Mouse (Mus musculus) neural tube, embryonic 15.5 days (tissue): ENCODE results near the gene Zfp61. TPM values are rescaled to one million over a fixed set of nuclear protein-coding genes. Genes with fewer than 3 reads are reported as not detected.

Source experiments
- ATAC-seq: fragments of 200-750 bp; cut with Nextera tagmentation; 2 replicates; pipeline ENCODE4 v1.8.0; 2017; ENCODE audit warnings: mild to moderate bottlenecking, moderate TSS enrichment, moderate library complexity; ENCODE audit not compliant: low FRiP score
- H3K27ac ChIP-seq: fragments of 300-500 bp; sonication (generic); replicated peaks from 2 replicates; pipeline ENCODE4 v1.5.1; 2015; ENCODE audit warnings: mild to moderate bottlenecking, inconsistent platforms
- H3K27me3 ChIP-seq: fragments of 300-500 bp; sonication (generic); replicated peaks from 2 replicates; pipeline ENCODE4 v1.6.1; 2015; ENCODE audit warnings: inconsistent platforms
- H3K36me3 ChIP-seq: fragments of 300-500 bp; sonication (generic); 2 replicates; pipeline ENCODE4 v1.6.1; 2015; ENCODE audit warnings: inconsistent platforms
- H3K4me1 ChIP-seq: fragments of 300-500 bp; sonication (generic); 2 replicates; pipeline ENCODE4 v1.6.1; 2015; ENCODE audit warnings: inconsistent platforms
- H3K4me2 ChIP-seq: fragments of 300-500 bp; sonication (generic); 2 replicates; pipeline ENCODE4 v1.6.1; 2015; ENCODE audit warnings: inconsistent platforms, mild to moderate bottlenecking, moderate library complexity
- H3K4me3 ChIP-seq: fragments of 300-500 bp; sonication (generic); replicated peaks from 2 replicates; pipeline ENCODE4 v1.5.1; 2015; ENCODE audit warnings: mild to moderate bottlenecking, inconsistent platforms
- H3K9ac ChIP-seq: fragments of 300-500 bp; sonication (generic); replicated peaks from 2 replicates; pipeline ENCODE4 v1.6.1; 2015; ENCODE audit warnings: mild to moderate bottlenecking, inconsistent platforms
- H3K9me3 ChIP-seq: fragments of 300-500 bp; sonication (generic); replicated peaks from 2 replicates; pipeline ENCODE4 v1.6.1; 2016; ENCODE audit warnings: inconsistent platforms
- WGBS: fragments of 180-500 bp; shearing (Covaris S2); methylation state at CpG from one replicate; pipeline ENCODE4 v1.1.7; 2015; ENCODE audit warnings: mixed read lengths; 5-methylcytosine and 5-hydroxymethylcytosine counted together
- polyA plus RNA-seq: library from polyadenylated mRNA; unstranded; fragments of >200 nt; fragmentation: Nextera tagmentation; extraction: Ambion mirVana; gene quantifications from 2 replicates; pipeline ENCODE4 v1.2.1, GENCODE M21; 2015

Zfp61 gene
- polyA plus RNA-seq, 1 experiment from 2014 or later, result 44.7 TPM

DNA sequence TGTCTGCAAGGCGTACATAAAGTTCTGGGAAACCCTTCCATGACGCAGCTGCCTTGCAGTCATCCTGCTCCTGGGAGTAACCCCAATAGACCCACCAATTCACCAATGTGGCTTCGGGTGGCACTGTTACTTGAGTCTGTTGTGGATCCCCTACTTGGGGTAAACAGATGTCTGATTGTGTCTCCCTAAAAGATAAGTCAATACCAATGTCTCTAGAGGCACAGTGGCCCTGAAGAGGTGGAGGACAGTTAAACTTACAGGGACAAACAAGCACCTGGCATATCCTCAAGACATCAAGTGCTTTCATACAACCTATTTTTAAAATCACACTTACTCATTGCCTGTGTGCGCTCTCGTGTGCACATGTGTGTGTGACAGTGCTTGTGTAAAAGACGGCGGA lies 5.7 kb downstream of the Zfp61 start:
- peaks cover 21% of the 10 kb centered on the region for H3K4me1 ChIP-seq
- H3K9ac ChIP-seq, result no peak overlapping the region
- H3K36me3 ChIP-seq, result peaks cover 65% of the 10 kb centered on the region
- 97% methylated on average over 7 of the region's 7 CpGs for WGBS
- H3K9me3 ChIP-seq, result no peaks in the 10 kb centered on the region
- H3K27me3 ChIP-seq, result no peaks in the 10 kb centered on the region
- ATAC-seq, result no peak
- no peak overlapping the region for H3K4me3 ChIP-seq
- no peak overlapping the region for H3K27ac ChIP-seq
- no peak overlapping the region for H3K4me2 ChIP-seq

DNA sequence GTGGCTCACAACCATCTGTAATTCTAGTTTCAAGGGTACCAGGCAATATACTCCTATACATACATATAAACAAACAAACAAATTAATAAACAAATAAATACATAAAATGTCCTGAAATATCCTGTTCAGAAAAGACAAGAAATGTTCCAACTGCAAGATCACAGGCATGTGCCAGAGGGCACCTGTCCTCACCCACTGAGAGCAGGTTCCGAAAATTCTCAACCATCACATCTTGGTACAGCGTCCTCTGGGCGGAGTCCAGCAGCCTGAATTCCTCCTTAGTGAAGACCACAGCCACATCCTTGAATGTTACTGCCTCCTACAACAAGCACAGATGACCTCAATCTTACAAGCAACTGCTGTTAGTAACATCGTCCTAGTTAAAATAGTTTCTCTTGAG lies 6.3 kb downstream of the Zfp61 start:
- Histone ChIP-seq H3K4me1 (peaks cover 15% of the 10 kb centered on the region), H3K27ac (no peak overlapping the region), H3K4me3 (no peak overlapping the region), H3K27me3 (no peaks in the 10 kb centered on the region), H3K36me3 (peaks cover 71% of the 10 kb centered on the region), H3K9ac (no peak overlapping the region), H3K4me2 (no peak overlapping the region), H3K9me3 (no peaks in the 10 kb centered on the region)
- WGBS, result 96% methylated on average over 4 of the region's 4 CpGs
- no peak for ATAC-seq

DNA sequence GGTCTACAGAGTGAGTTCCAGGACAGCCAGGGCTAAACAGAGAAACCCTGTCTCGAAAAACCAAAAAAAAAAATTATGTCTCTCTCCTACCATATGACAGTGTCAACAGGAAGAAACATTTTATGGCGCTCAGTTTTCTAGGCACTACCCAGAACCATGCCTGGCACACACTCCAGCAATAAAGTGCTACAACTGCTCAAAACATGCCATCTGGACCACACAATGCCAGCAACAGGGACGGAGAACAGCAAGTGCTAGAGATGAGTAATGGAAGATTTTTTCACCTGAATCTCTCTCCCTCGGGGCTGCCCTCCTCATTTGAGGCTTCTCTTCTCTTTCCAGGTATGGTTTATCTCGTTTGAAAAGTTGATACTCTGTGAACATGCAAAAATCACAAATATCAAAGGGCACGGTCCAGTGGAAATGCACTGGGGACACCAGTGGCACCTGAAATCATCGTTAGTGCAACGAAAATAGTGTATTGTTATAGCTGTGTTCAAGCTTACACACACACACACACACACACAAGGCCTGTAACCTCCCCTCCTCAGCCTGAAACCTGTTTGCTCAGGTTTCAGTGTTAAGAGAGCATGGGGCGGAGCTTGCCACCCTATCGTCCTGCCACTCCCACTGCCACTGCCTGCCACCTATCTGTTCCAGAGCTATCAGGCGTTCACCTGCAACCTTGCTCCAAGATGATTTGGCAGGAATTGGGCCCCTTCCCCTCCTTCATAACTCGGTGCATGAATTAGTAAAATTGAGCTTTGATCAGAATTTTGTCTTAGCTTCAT lies 7.8 kb downstream of the Zfp61 start:
- Histone ChIP-seq H3K9ac (no peak overlapping the region), H3K9me3 (no peaks in the 10 kb centered on the region), H3K27ac (no peak overlapping the region), H3K4me1 (peaks cover 10% of the 10 kb centered on the region), H3K4me2 (no peak overlapping the region), H3K36me3 (peaks cover 84% of the 10 kb centered on the region), H3K27me3 (no peaks in the 10 kb centered on the region), H3K4me3 (no peak overlapping the region)
- 90% methylated on average over 12 of the region's 12 CpGs for WGBS
- ATAC-seq, result no peak

DNA sequence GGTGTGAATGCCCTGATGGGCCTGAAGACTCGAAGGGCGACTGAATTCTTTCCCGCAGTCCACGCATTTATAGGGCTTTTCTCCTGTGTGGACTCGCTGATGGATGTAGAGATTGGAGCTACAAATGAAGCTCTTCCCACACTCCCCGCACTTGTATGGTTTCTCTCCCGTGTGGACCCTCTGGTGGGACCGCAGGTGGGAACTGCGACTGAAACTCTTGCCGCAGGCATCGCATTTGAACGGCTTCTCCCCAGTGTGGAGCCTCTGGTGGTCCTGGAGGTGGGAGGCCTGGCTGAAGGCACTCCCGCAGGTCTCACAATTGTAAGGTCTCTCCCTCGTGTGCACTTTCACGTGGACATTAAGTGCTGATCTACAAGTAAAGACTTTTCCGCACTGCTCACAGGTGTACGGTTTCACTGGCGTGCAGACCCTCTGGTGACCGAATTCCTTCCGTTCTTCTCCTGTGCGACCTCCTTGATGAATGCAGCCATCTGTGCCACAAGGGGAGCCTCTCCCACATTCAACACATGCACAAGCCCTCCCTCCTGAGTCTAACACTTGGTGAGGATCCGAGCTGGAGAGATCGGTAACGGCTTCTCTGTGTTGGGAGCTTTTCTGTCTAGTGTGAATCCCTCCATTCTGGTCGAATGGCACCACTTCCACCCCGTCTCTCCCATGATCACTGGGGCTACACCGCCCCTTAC lies 9.5 kb downstream of the Zfp61 start:
- Histone ChIP-seq H3K27me3 (no peaks in the 10 kb centered on the region), H3K9me3 (no peaks in the 10 kb centered on the region), H3K4me2 (no peak overlapping the region), H3K4me1 (no peaks in the 10 kb centered on the region), H3K36me3 (peaks cover 98% of the 10 kb centered on the region), H3K27ac (no peak overlapping the region), H3K9ac (no peak overlapping the region), H3K4me3 (no peak overlapping the region)
- ATAC-seq, result no peak
- WGBS, result 89% methylated on average over 27 of the region's 27 CpGs

DNA sequence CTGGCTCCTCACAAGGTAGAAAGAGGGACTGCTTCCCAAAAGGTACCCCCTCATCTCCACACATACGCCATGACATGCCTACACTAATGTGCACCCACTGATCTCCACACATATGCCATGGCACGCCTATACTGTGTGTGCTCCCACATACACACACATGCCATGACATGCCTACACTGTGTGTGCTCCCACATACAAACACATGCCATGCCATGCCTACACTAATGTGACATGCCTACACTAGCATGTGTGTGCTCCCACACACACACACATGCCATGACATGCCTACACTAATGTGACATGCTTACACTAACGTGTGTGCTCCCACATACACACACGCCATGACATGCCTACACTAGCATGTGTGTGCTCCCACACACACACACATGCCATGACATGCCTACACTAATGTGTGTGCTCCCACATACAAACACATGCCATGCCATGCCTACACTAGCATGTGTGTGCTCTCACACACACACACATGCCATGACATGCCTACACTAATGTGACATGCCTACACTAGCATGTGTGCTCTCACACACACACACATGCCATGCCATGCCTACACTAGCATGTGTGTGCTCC lies 10.8 kb downstream of the Zfp61 start:
- Histone ChIP-seq H3K4me1 (no peaks in the 10 kb centered on the region), H3K9ac (no peak overlapping the region), H3K27me3 (no peaks in the 10 kb centered on the region), H3K9me3 (no peaks in the 10 kb centered on the region), H3K27ac (no peak overlapping the region), H3K4me2 (no peak overlapping the region), H3K36me3 (peaks cover 89% of the 10 kb centered on the region), H3K4me3 (no peak overlapping the region)
- 97% methylated on average over 4 of the region's 4 CpGs for WGBS
- ATAC-seq, result no peak

DNA sequence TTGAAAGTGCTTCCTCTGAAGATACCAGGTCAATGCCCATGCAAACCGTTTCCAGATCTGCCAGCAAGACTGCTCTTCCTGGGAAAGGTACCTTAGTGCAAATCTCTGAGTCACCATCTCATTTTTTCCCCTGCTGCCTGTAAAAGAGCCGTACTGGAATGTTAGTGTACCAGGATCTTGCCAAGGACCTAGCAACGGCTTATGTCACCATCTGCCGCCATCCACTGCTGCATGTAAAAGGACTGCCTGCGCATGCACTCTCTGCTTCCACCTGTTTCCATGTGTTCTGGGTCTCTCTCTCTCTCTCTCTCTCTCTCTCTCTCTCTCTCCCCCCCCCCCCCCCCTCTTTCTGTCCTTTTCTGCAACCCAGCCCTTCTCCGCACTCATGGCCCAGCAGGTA lies 12.5 kb downstream of the Zfp61 start:
- no peaks in the 10 kb centered on the region for H3K27me3 ChIP-seq
- no peaks in the 10 kb centered on the region for H3K4me1 ChIP-seq
- H3K36me3 ChIP-seq, result peaks cover 72% of the 10 kb centered on the region
- no peak overlapping the region for H3K4me2 ChIP-seq
- H3K9me3 ChIP-seq, result no peaks in the 10 kb centered on the region
- ATAC-seq, result no peak
- H3K27ac ChIP-seq, result no peak overlapping the region
- no peak overlapping the region for H3K4me3 ChIP-seq
- WGBS, result 89% methylated on average over 6 of the region's 6 CpGs
- H3K9ac ChIP-seq, result no peak overlapping the region

DNA sequence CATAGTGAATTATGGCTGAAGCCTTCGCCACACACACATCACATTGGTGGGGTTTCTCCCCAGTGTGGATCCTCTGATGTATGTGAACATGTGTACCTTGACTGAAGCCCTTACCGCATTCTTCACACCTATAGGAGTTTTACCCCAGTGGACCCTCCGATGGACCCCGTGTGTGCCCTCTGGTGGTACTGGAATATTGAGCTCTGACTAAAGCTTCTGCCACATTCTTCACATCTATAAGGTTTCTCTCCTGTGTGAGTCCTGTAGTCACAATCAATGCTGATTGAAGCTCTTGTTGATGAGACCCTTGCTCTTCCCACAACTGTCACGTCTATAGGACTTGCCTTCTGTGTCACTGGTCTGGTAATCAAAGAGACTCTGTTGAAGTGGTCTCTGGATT lies 13.4 kb downstream of the Zfp61 start:
- Histone ChIP-seq H3K27ac (no peak overlapping the region), H3K4me1 (no peaks in the 10 kb centered on the region), H3K4me3 (no peak overlapping the region), H3K36me3 (peaks cover 63% of the 10 kb centered on the region), H3K27me3 (no peaks in the 10 kb centered on the region), H3K9me3 (no peaks in the 10 kb centered on the region), H3K4me2 (no peak overlapping the region), H3K9ac (no peak overlapping the region)
- 82% methylated on average over 5 of the region's 5 CpGs for WGBS
- ATAC-seq, result no peak

DNA sequence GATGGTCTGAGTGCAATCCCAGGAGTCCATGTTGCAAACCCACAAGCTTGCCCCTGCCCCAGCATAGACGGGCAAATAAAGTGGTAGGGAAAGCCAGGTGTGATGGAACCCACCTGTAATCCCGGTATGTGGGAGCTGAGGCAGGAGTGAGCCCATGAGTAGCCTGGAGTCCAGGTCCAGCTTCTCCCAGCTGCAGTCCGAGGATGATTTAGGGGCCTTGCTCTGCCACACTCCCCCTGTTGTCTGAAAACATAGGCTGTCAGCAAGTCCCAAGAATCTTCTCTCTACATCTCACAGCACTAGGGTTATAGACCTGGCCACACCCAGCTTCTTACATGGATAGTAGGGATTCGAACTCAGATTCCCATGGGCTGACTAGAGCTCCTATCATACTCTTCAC lies 14.1 kb downstream of the Zfp61 start:
- no peak overlapping the region for H3K4me3 ChIP-seq
- H3K9me3 ChIP-seq, result no peaks in the 10 kb centered on the region
- H3K36me3 ChIP-seq, result peaks cover 56% of the 10 kb centered on the region
- no peaks in the 10 kb centered on the region for H3K4me1 ChIP-seq
- no peak overlapping the region for H3K9ac ChIP-seq
- no peak for ATAC-seq
- no peak overlapping the region for H3K4me2 ChIP-seq
- no peak overlapping the region for H3K27ac ChIP-seq
- WGBS, result 85% methylated on average over 4 of the region's 4 CpGs
- no peaks in the 10 kb centered on the region for H3K27me3 ChIP-seq

DNA sequence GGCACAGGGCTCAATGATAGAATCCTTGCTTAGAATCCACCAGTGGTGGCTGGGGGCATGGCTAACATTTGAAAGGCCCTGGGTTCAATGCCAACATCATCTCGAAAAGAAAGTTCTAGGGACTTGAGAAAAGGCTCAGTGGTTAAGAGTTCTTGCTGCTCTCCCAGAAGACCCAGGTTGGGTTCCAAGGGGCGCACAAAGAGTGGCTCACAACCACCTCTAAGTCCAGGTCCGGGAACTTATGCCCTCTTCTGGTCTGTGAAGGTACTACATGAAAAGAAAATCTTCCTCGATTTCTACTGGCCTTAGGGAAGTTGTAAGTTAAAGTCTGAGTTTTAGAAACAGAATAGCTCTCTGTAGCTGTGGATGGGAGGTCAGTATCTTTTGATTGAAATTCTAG lies 14.9 kb downstream of the Zfp61 start:
- Histone ChIP-seq H3K4me2 (no peak overlapping the region), H3K4me3 (no peak overlapping the region), H3K27ac (no peak overlapping the region), H3K9me3 (no peaks in the 10 kb centered on the region), H3K36me3 (peaks cover 48% of the 10 kb centered on the region), H3K27me3 (no peaks in the 10 kb centered on the region), H3K9ac (no peak overlapping the region), H3K4me1 (no peaks in the 10 kb centered on the region)
- no peak for ATAC-seq
- 51% methylated on average over 4 of the region's 4 CpGs for WGBS

DNA sequence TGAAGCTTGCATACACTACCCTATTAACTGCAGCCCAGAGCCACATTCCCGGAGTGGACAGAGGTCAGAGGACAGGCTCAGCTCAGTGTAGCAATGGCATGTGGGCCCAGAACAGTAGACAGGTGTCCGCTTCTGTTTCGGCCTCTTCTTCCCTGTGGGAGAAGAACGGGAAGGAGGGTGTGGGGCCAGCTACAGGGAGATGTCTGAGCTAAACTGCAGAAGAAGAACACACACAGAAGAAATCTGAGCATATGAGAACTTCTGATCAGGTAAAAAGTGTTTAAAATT lies 20.2 kb downstream of the Zfp61 start:
- Histone ChIP-seq H3K4me2 (no peak overlapping the region), H3K4me1 (no peaks in the 10 kb centered on the region), H3K27me3 (no peaks in the 10 kb centered on the region), H3K9me3 (no peaks in the 10 kb centered on the region), H3K27ac (no peak overlapping the region), H3K9ac (no peak overlapping the region), H3K4me3 (no peak overlapping the region), H3K36me3 (peaks cover 11% of the 10 kb centered on the region)
- no peak for ATAC-seq
- WGBS, result 75% methylated on average over 4 of the region's 4 CpGs

DNA sequence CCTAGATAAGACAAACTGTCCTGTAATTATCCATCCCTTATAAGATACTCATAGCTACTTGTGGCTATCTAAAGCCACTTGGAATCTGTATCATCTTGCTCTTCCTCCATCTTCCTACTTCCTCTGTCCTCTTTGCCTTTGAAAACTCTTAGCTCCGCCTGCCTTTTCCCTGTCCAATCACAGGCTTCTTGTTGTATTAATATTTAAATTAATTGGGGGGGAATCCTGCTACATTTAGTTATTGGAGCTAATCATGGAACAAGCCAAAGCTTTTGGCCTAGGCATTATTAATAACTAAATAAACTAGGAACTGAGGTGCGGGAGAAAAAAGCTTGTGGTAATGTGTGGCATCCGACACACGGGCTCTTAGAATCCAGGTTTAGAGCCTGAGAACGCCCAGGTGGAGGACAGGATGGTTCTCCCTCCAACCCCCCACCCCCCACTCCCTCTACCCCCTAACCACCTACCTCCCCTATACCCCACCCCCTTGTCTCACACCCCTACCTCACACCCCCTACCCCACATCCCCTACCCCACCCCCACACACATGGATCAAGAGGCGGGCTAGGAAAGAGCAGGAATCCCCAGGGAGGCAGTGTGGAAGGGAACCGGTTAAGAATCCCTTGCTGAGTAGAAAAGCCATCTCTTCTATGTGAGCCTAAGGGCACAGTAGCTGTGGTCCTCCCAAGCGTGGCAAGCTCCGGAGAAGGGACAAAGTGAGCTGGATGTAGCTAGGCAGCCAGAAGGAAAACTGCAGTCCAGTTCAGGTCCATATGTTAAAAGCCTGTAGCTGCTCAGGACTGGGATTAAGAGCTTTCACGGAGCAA lies 20.8 kb downstream of the Zfp61 start:
- Histone ChIP-seq H3K27me3 (no peaks in the 10 kb centered on the region), H3K4me2 (no peak overlapping the region), H3K36me3 (peaks cover 14% of the 10 kb centered on the region), H3K9me3 (no peaks in the 10 kb centered on the region), H3K4me1 (no peaks in the 10 kb centered on the region), H3K27ac (no peak overlapping the region), H3K4me3 (no peak overlapping the region), H3K9ac (no peak overlapping the region)
- WGBS, result 63% methylated on average over 10 of the region's 10 CpGs
- ATAC-seq, result no peak
